8 mouse cellular contexts compared by ENCODE assay signal in the genomic region with DNA sequence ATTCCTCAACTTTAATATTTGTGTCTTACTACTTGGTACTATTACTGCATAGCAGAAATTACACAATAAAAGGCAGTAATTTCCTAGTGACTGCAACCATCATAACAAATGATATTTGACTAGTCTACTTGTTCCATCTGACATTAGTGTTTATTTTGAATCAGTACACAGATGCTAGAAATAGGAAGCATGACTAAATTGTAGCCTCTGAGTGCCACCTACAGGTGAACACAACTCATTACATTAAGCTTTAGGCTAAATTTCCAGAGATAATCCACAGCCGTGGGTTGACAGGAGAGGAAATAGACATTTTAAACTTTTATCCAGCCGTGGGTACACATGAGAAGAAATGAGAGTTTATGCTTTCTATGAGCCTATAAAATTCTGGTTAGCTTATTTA. TPM values are rescaled to one million over a fixed set of nuclear protein-coding genes. Genes with fewer than 3 reads are reported as not detected.
DNase-seq lines count a peak whose midpoint lies in the region; ATAC-seq and TF ChIP-seq lines count a peak whose summit lies in the region.

No protein-coding gene starts in this region.

- no peaks in the 10 kb centered on the region for H3K36me3 ChIP-seq in neural tube, embryonic 11.5 days (ENCODE audit: control insufficient read depth, insufficient read depth, low read length)

- TF ChIP-seq CTCF in cerebellum, adult 2 months (IDR thresholded peaks at IDR 0.05; ENCODE audit: borderline replicate concordance, insufficient read depth, low read depth, low read length): peak; percentile 29; the same call in 1 of the 2 replicates

- H3K27me3 ChIP-seq in neural tube, embryonic 11.5 days (ENCODE audit: control insufficient read depth, insufficient read depth, low read length): no peaks in the 10 kb centered on the region
- H3K27me3 ChIP-seq in cerebellum, adult 2 months (ENCODE audit: control insufficient read depth, insufficient read depth, low read length): no peaks in the 10 kb centered on the region

- ATAC-seq in neural tube, embryonic 11.5 days (ENCODE audit: insufficient read depth, low FRiP score, low TSS enrichment): no peak
- ATAC-seq in megakaryocyte, adult 5-6 weeks (ENCODE audit: poor library complexity, severe bottlenecking): peak; percentile 94

- H3K4me1 ChIP-seq in neural tube, embryonic 11.5 days (ENCODE audit: control insufficient read depth, insufficient read depth, low read length): no peaks in the 10 kb centered on the region
- no peaks in the 10 kb centered on the region for H3K4me1 ChIP-seq in cerebellum, adult 2 months (ENCODE audit: control insufficient read depth, insufficient read depth, low read length)

- H3K9me3 ChIP-seq in neural tube, embryonic 11.5 days (ENCODE audit: control insufficient read depth, low read length): no peaks in the 10 kb centered on the region

- H3K4me2 ChIP-seq in neural tube, embryonic 11.5 days (ENCODE audit: low read depth): no peak overlapping the region

- WGBS in neural tube, embryonic 11.5 days: 32% methylated on average over 2 of the region's 2 CpGs
- WGBS in cerebellum, adult 2 months: 4% methylated on average over 2 of the region's 2 CpGs

- H3K9ac ChIP-seq in neural tube, embryonic 11.5 days (ENCODE audit: low read length): no peak overlapping the region

- DNase-seq in adrenal gland, postnatal 36 days: peak; percentile 2 to 35
- no peak for DNase-seq in adrenal gland, adult 18-20 months (ENCODE audit: low spot score in 2 of 2)
- DNase-seq in neural tube, embryonic 11.5 days (ENCODE audit: low spot score): peak; percentile 13
- no peak for DNase-seq in neural tube, embryonic 10.5 days (ENCODE audit: extremely low spot score, low spot score)
- DNase-seq in cerebellum, adult 2 months: peak; percentile 21 to 63
- DNase-seq in heart, postnatal 4 days: peak; percentile 38
- peak; percentile 13 for DNase-seq in thymus, postnatal 4 days

- TF ChIP-seq POLR2A in cerebellum, adult 2 months (IDR thresholded peaks at IDR 0.05; ENCODE audit: borderline replicate concordance, insufficient read depth, low read length): no peak

- H3K27ac ChIP-seq in neural tube, embryonic 11.5 days (ENCODE audit: low read depth, low read length): no peak overlapping the region
- H3K27ac ChIP-seq in cerebellum, adult 2 months (ENCODE audit: insufficient read depth, low read length): no peak overlapping the region

- no peak overlapping the region for H3K4me3 ChIP-seq in neural tube, embryonic 11.5 days (ENCODE audit: low read depth, low read length)
- no peak overlapping the region for H3K4me3 ChIP-seq in cerebellum, adult 2 months (replicated peaks; ENCODE audit: insufficient read depth, low read depth, low read length)

RNA-seq across cellular contexts. Expression of a gene that starts 2.6 kb away (rescaled TPM):
- total RNA-seq in adrenal gland, postnatal 36 days (2021): 10 to 100 TPM; 19.3 to 19.6 TPM
- total RNA-seq in adrenal gland, adult 18-20 months (2021): 10 to 100 TPM; 18.1 to 18.2 TPM
- 18.2 and 18.7 TPM in 2 replicates for polyA plus RNA-seq in neural tube, embryonic 11.5 days (2014; fragmentation: Nextera tagmentation; extraction: Ambion mirVana)
- polyA plus RNA-seq in cerebellum, adult 2 months (2012; rRNA removed): 16.7 and 16.8 TPM in 2 replicates
- 10 to 100 TPM; 17.6 to 19.6 TPM for total RNA-seq in heart, postnatal 4 days (2021)
- 18.1 and 23.4 TPM in 2 replicates for total RNA-seq in megakaryocyte, adult 5-6 weeks (2015)
- total RNA-seq in megakaryocyte, adult 5-6 weeks (2017): 17.9 and 20.3 TPM in 2 replicates

RNA-seq across cellular contexts. Expression of a gene that starts 27.3 kb away (rescaled TPM):
- 10 to 100 TPM; 12.6 to 20.0 TPM for total RNA-seq in adrenal gland, postnatal 36 days (2021)
- 10 to 100 TPM; 11.6 to 13.0 TPM for total RNA-seq in adrenal gland, adult 18-20 months (2021)
- polyA plus RNA-seq in neural tube, embryonic 11.5 days (2014; fragmentation: Nextera tagmentation; extraction: Ambion mirVana): 29.6 and 34.3 TPM in 2 replicates
- polyA plus RNA-seq in cerebellum, adult 2 months (2012; rRNA removed): 15.2 and 16.4 TPM in 2 replicates
- 10 to 100 TPM; 23.1 to 25.5 TPM for total RNA-seq in heart, postnatal 4 days (2021)
- 18.8 and 21.8 TPM in 2 replicates for total RNA-seq in megakaryocyte, adult 5-6 weeks (2015)
- total RNA-seq in megakaryocyte, adult 5-6 weeks (2017): 24.2 and 33.1 TPM in 2 replicates

Comparison
In these comparisons a context has a peak if more than half of its experiments do, and no peak if none do; other contexts are left out.
1. DNase-seq: peak in adrenal gland, postnatal 36 days (2 of 2), neural tube, embryonic 11.5 days (single experiment), cerebellum, adult 2 months (2 of 2), heart, postnatal 4 days (single experiment) and thymus, postnatal 4 days (single experiment); none in adrenal gland, adult 18-20 months (0 of 2) and neural tube, embryonic 10.5 days (single experiment).